ENCODE assay signal across 8 mouse cellular contexts in the genomic region with DNA sequence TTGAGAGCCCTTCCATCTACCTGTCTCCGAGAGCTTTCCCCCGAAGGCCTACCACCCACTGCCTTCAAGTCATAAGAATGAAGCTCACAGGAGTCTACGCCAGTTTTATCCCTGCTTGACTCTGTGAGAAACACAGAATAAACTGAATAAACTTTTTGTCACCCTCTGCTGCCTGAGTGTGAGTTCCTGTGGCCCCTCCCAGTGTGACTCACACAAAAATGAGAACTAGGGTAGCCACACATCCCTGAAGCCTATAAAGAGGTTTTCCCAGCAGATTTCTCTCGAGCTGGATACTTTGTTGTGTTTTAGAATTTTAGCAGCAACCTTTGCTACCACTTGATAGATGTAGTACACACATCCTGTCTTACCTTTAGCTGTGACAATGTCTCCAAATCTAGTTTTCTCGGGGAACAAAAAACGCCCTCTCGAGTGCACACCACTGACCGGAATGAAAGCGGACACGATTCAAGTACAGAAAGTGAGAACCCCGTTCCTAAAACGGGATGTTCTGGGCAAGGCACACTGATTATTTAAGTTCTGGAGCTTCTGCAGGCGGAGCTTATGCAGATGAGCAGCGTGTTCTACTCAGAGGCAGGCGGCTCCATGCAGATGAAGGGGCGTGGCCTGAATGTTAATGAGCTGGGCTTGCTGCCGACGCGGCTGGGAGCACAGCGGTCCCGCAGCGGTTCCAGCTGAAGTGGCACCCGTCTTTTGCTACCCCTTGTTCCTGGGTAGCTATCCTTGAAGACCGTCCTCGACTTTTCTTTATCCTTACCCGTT. TPM values are rescaled to one million over a fixed set of nuclear protein-coding genes. Genes with fewer than 3 reads are reported as not detected.
DNase-seq lines count a peak whose midpoint lies in the region; ATAC-seq and TF ChIP-seq lines count a peak whose summit lies in the region.

A gene (plus strand): TSS at position 631 of the 780 bp plus-strand sequence.

- peak within 1 kb of the TSS; percentile 85 for H3K4me2 ChIP-seq in forebrain, embryonic 15.5 days (replicated peaks)
- peak within 1 kb of the TSS; percentile 97 for H3K4me2 ChIP-seq in lung, embryonic 14.5 days

- H3K4me3 ChIP-seq in E14TG2a.4 (replicated peaks; ENCODE audit: low read length): peak within 1 kb of the TSS; percentile 85
- peak within 1 kb of the TSS; percentile 53 for H3K4me3 ChIP-seq in forebrain, embryonic 15.5 days
- peak within 1 kb of the TSS; percentile 65 for H3K4me3 ChIP-seq in layer of hippocampus, adult 2 months
- H3K4me3 ChIP-seq in lung, embryonic 14.5 days (ENCODE audit: low read depth, low read length): peak within 1 kb of the TSS; percentile 53

- peaks cover 56% of the 10 kb centered on the region for H3K4me1 ChIP-seq in E14TG2a.4 (replicated peaks; ENCODE audit: low read depth, low read length)
- peaks cover 49% of the 10 kb centered on the region for H3K4me1 ChIP-seq in forebrain, embryonic 15.5 days
- H3K4me1 ChIP-seq in lung, embryonic 14.5 days (ENCODE audit: insufficient read depth): peaks cover 20% of the 10 kb centered on the region

- H3K9me3 ChIP-seq in E14TG2a.4 (ENCODE audit: low read length): no peaks in the 10 kb centered on the region
- no peaks in the 10 kb centered on the region for H3K9me3 ChIP-seq in forebrain, embryonic 15.5 days
- H3K9me3 ChIP-seq in lung, embryonic 14.5 days (ENCODE audit: low read depth, low read length): no peaks in the 10 kb centered on the region

- peak within 1 kb of the TSS; percentile 67 for H3K9ac ChIP-seq in forebrain, embryonic 15.5 days (replicated peaks)
- H3K9ac ChIP-seq in lung, embryonic 14.5 days: peak within 1 kb of the TSS; percentile 62

- WGBS in forebrain, embryonic 15.5 days: 10% methylated on average over 26 of the region's 26 CpGs
- WGBS in lung, embryonic 14.5 days: 10% methylated on average over 26 of the region's 26 CpGs

- peaks cover 47% of the 10 kb centered on the region for H3K27me3 ChIP-seq in E14TG2a.4 (ENCODE audit: insufficient read depth, low read length)
- H3K27me3 ChIP-seq in forebrain, embryonic 15.5 days: peaks cover 6% of the 10 kb centered on the region; the same call in 1 of the 2 replicates
- H3K27me3 ChIP-seq in lung, embryonic 14.5 days (ENCODE audit: insufficient read depth, low read length): peaks cover 18% of the 10 kb centered on the region

- H3K27ac ChIP-seq in forebrain, embryonic 15.5 days (replicated peaks): peak within 1 kb of the TSS; percentile 36; the same call in 1 of the 2 replicates
- peak within 1 kb of the TSS; percentile 84 for H3K27ac ChIP-seq in layer of hippocampus, adult 2 months
- H3K27ac ChIP-seq in lung, embryonic 14.5 days (ENCODE audit: low read depth): no peak within 1 kb of the TSS

- TF ChIP-seq CTCF in E14TG2a.4 (conservative IDR thresholded peaks at IDR 0.05; ENCODE audit: low read length): no peak
- TF ChIP-seq CTCF in layer of hippocampus, adult 2 months (conservative IDR thresholded peaks at IDR 0.05): no peak
- TF ChIP-seq CTCF in lung, embryonic 14.5 days (IDR thresholded peaks at IDR 0.05; ENCODE audit: low read depth): no peak

- DNase-seq in c-Kit-positive CD71-positive TER-119-negative erythroid progenitor cells, embryonic 14.5 days (ENCODE audit: low read depth): peak; percentile 91
- DNase-seq in heart, postnatal 36 days: peak; percentile 84
- peak; percentile 74 to 86 for DNase-seq in layer of hippocampus, adult 2 months (ENCODE audit: low spot score in 2 of 2)
- peak; percentile 97 for DNase-seq in lung, embryonic 14.5 days
- DNase-seq in testis, postnatal 14 days (ENCODE audit: low spot score): peak; percentile 90

- intact Hi-C loops in heart, postnatal 36 days (cut with DNase I): loop anchor here (2.0 kb wide), 1 partner anchor 43 kb away; a partner anchor contains a TSS

- H3K36me3 ChIP-seq in E14TG2a.4 (ENCODE audit: insufficient read depth, low read length): peaks cover 13% of the 10 kb centered on the region
- no peaks in the 10 kb centered on the region for H3K36me3 ChIP-seq in forebrain, embryonic 15.5 days
- peaks cover 3% of the 10 kb centered on the region; the same call in 1 of the 2 replicates for H3K36me3 ChIP-seq in lung, embryonic 14.5 days (ENCODE audit: insufficient read depth)

- ATAC-seq in forebrain, embryonic 15.5 days (replicated peaks): peak; percentile 23; the same call in 1 of the 2 replicates
- peak; percentile 72 for ATAC-seq in lung, embryonic 14.5 days (ENCODE audit: insufficient read depth)
- peak; percentile 70 for ATAC-seq in neutrophil, adult 5-6 weeks (ENCODE audit: extremely low read depth, insufficient number of reproducible peaks, low FRiP score, poor library complexity, severe bottlenecking)

RNA-seq across cellular contexts. Expression of the gene that starts here (rescaled TPM):
- 5.1 and 6.2 TPM in 2 replicates for polyA plus RNA-seq in forebrain, embryonic 15.5 days (2015; fragmentation: Nextera tagmentation; extraction: Ambion mirVana)
- total RNA-seq in heart, postnatal 36 days (2021): under 1 TPM in 1 of 2 experiments, not detected in 1; 0.28 TPM
- 10 to 100 TPM; 20.6 to 26.1 TPM for total RNA-seq in layer of hippocampus, adult 2 months (2021)
- 0.89 and 1.3 TPM in 2 replicates for polyA plus RNA-seq in lung, embryonic 14.5 days (2014; fragmentation: Nextera tagmentation; extraction: Ambion mirVana)
- total RNA-seq in neutrophil, adult 5-6 weeks (2017): 0.47 and 0.86 TPM in 2 replicates

Comparison
In these comparisons a context has a peak if more than half of its experiments do, and no peak if none do; other contexts are left out.
1. RNA of the gene that starts here (total RNA-seq): 20.6 to 26.1 TPM in layer of hippocampus, adult 2 months; 0.47 to 0.86 TPM in neutrophil, adult 5-6 weeks and 0.28 TPM in heart, postnatal 36 days; every median in the first group is over 10 times any median in the second.
2. Peak in DNase-seq in heart, postnatal 36 days; RNA of the gene not detected or under 1 TPM.
3. Peak in ATAC-seq in neutrophil, adult 5-6 weeks; RNA of the gene not detected or under 1 TPM.
4. Peak in every context shown above with its lines, with median percentiles within 50 percentile points of each other: H3K4me3 ChIP-seq, DNase-seq and ATAC-seq.